ENCODE assay signal across 10 mouse cellular contexts in genomic region chr3:88000816-88001595, GRCm38 (mm10). TPM values are rescaled to one million over a fixed set of nuclear protein-coding genes. Genes with fewer than 3 reads are reported as not detected.
DNase-seq lines count a peak whose midpoint lies in the region; ATAC-seq and TF ChIP-seq lines count a peak whose summit lies in the region.
"Had no signal": no experiment of that assay in that cellular context is flagged by ENCODE, and none has a peak within 500 bp of the region (broad histone marks: within the 10 kb centered on the region; RNA-seq: fewer than 3 reads in every experiment).

No protein-coding gene starts in this region.

- peak overlapping the region; percentile 38 for H3K4me3 ChIP-seq in heart, embryonic 11.5 days (ENCODE audit: low read depth, low read length)
- peak overlapping the region; percentile 83 for H3K4me3 ChIP-seq in E14TG2a.4 (replicated peaks; ENCODE audit: low read length)
- peak overlapping the region; percentile 48; the same call in 1 of the 2 replicates for H3K4me3 ChIP-seq in forebrain, embryonic 12.5 days (replicated peaks)
- H3K4me3 ChIP-seq in midbrain, embryonic 10.5 days: peak overlapping the region; percentile 56

- TF ChIP-seq CTCF in E14TG2a.4 (conservative IDR thresholded peaks at IDR 0.05; ENCODE audit: low read length): no peak

- no peak overlapping the region for H3K27ac ChIP-seq in heart, embryonic 11.5 days (ENCODE audit: low read depth, low read length)
- H3K27ac ChIP-seq in forebrain, embryonic 12.5 days: no peak overlapping the region
- no peak overlapping the region for H3K27ac ChIP-seq in midbrain, embryonic 10.5 days (replicated peaks)

- intact Hi-C loops in heart, postnatal 10 days (cut with DNase I): loop anchor here (2.0 kb wide), 1 partner anchor 58 kb away; no protein-coding TSS in a partner anchor

- peaks cover 88% of the 10 kb centered on the region for H3K27me3 ChIP-seq in heart, embryonic 11.5 days (ENCODE audit: control insufficient read depth, insufficient read depth, low read length)
- peaks cover 92% of the 10 kb centered on the region for H3K27me3 ChIP-seq in E14TG2a.4 (ENCODE audit: insufficient read depth, low read length)
- H3K27me3 ChIP-seq in forebrain, embryonic 12.5 days: peaks cover 91% of the 10 kb centered on the region
- H3K27me3 ChIP-seq in midbrain, embryonic 10.5 days (ENCODE audit: low read depth, poor library complexity, severe bottlenecking): peaks cover 90% of the 10 kb centered on the region

- peaks cover 4% of the 10 kb centered on the region; the same call in 1 of the 2 replicates for H3K9me3 ChIP-seq in heart, embryonic 11.5 days (replicated peaks; ENCODE audit: control insufficient read depth, low read length)
- peaks cover 7% of the 10 kb centered on the region; the same call in 1 of the 2 replicates for H3K9me3 ChIP-seq in E14TG2a.4 (ENCODE audit: low read length)
- peaks cover 3% of the 10 kb centered on the region; the same call in 1 of the 2 replicates for H3K9me3 ChIP-seq in forebrain, embryonic 12.5 days
- H3K9me3 ChIP-seq in midbrain, embryonic 10.5 days (replicated peaks): peaks cover 2% of the 10 kb centered on the region; the same call in 1 of the 2 replicates

- no peak for ATAC-seq in heart, embryonic 11.5 days (replicated peaks; ENCODE audit: insufficient number of reproducible peaks, low FRiP score, low TSS enrichment)
- ATAC-seq in forebrain, embryonic 12.5 days (ENCODE audit: low FRiP score): no peak
- ATAC-seq in cerebellum, adult (ENCODE audit: insufficient number of reproducible peaks, low FRiP score, low TSS enrichment): no peak; the same call in 1 of the 2 replicates

- H3K9ac ChIP-seq in heart, embryonic 11.5 days (ENCODE audit: low read depth, low read length): no peak overlapping the region
- no peak overlapping the region for H3K9ac ChIP-seq in forebrain, embryonic 12.5 days

- no peaks in the 10 kb centered on the region for H3K36me3 ChIP-seq in heart, embryonic 11.5 days (ENCODE audit: control insufficient read depth, insufficient read depth, low read length)
- no peaks in the 10 kb centered on the region for H3K36me3 ChIP-seq in E14TG2a.4 (ENCODE audit: insufficient read depth, low read length)
- H3K36me3 ChIP-seq in forebrain, embryonic 12.5 days (replicated peaks): no peaks in the 10 kb centered on the region
- no peaks in the 10 kb centered on the region for H3K36me3 ChIP-seq in midbrain, embryonic 10.5 days

- no peak for DNase-seq in heart, postnatal 10 days
- no peak for DNase-seq in midbrain, embryonic 10.5 days (ENCODE audit: low spot score)
- no peak for DNase-seq in urinary bladder, adult 18-20 months (ENCODE audit: low spot score in 2 of 2)
- no peak for DNase-seq in embryo, embryonic 10 days (ENCODE audit: low spot score)
- DNase-seq: gastrocnemius, postnatal 25 days had no signal

- WGBS in heart, embryonic 11.5 days (ENCODE audit: insufficient replicate concordance): 12% methylated on average over 11 of the region's 11 CpGs
- 14% methylated on average over 11 of the region's 11 CpGs for WGBS in forebrain, embryonic 12.5 days
- 10% methylated on average over 11 of the region's 11 CpGs for WGBS in midbrain, embryonic 10.5 days

- H3K4me2 ChIP-seq in heart, embryonic 11.5 days: no peak overlapping the region
- H3K4me2 ChIP-seq in forebrain, embryonic 12.5 days: peak overlapping the region; percentile 84

- H3K4me1 ChIP-seq in heart, embryonic 11.5 days (ENCODE audit: control insufficient read depth, insufficient read depth, low read length): peaks cover 9% of the 10 kb centered on the region; the same call in 1 of the 2 replicates
- H3K4me1 ChIP-seq in E14TG2a.4 (replicated peaks; ENCODE audit: low read depth, low read length): peaks cover 50% of the 10 kb centered on the region
- H3K4me1 ChIP-seq in forebrain, embryonic 12.5 days: peaks cover 44% of the 10 kb centered on the region
- peaks cover 54% of the 10 kb centered on the region for H3K4me1 ChIP-seq in midbrain, embryonic 10.5 days

RNA-seq across cellular contexts. Expression of gene Bcan, which starts 1.0 kb away (rescaled TPM):
- not detected in 2 replicates for polyA plus RNA-seq in heart, embryonic 11.5 days (2014; fragmentation: Nextera tagmentation; extraction: Ambion mirVana)
- total RNA-seq in heart, postnatal 10 days (2021): under 1 TPM in 1 of 2 experiments, not detected in 1; 0.17 TPM
- polyA plus RNA-seq in forebrain, embryonic 12.5 days (2016; fragmentation: Nextera tagmentation; extraction: Ambion mirVana): 1.7 and 3.6 TPM in 2 replicates
- polyA plus RNA-seq in midbrain, embryonic 10.5 days (2016; fragmentation: Nextera tagmentation; extraction: Ambion mirVana): 0.41 and 0.86 TPM in 2 replicates
- total RNA-seq: gastrocnemius, postnatal 25 days had no signal

RNA-seq across cellular contexts. Expression of gene Hapln2, which starts 26.4 kb away (rescaled TPM):
- not detected in 2 replicates for polyA plus RNA-seq in heart, embryonic 11.5 days (2014; fragmentation: Nextera tagmentation; extraction: Ambion mirVana)
- not detected for total RNA-seq in heart, postnatal 10 days (2021)
- polyA plus RNA-seq in forebrain, embryonic 12.5 days (2016; fragmentation: Nextera tagmentation; extraction: Ambion mirVana): not detected in 2 replicates
- polyA plus RNA-seq in midbrain, embryonic 10.5 days (2016; fragmentation: Nextera tagmentation; extraction: Ambion mirVana): 0.10 TPM in 1 of 2 replicates, not detected in the other
- total RNA-seq: gastrocnemius, postnatal 25 days had no signal
- polyA plus RNA-seq: C2C12 had no signal

RNA-seq across cellular contexts. Expression of gene Nes, which starts 30.1 kb away (rescaled TPM):
- 11.1 and 15.1 TPM in 2 replicates for polyA plus RNA-seq in heart, embryonic 11.5 days (2014; fragmentation: Nextera tagmentation; extraction: Ambion mirVana)
- 10 to 100 TPM; 56.4 to 62.4 TPM for total RNA-seq in heart, postnatal 10 days (2021)
- 148 and 162 TPM in 2 replicates for polyA plus RNA-seq in forebrain, embryonic 12.5 days (2016; fragmentation: Nextera tagmentation; extraction: Ambion mirVana)
- polyA plus RNA-seq in midbrain, embryonic 10.5 days (2016; fragmentation: Nextera tagmentation; extraction: Ambion mirVana): 125 and 158 TPM in 2 replicates

RNA-seq across cellular contexts. Expression of gene Gpatch4, which starts 41.9 kb away (rescaled TPM):
- 22.1 and 23.9 TPM in 2 replicates for polyA plus RNA-seq in heart, embryonic 11.5 days (2014; fragmentation: Nextera tagmentation; extraction: Ambion mirVana)
- total RNA-seq in heart, postnatal 10 days (2021): 1 to 10 TPM; 7.2 to 8.4 TPM
- polyA plus RNA-seq in forebrain, embryonic 12.5 days (2016; fragmentation: Nextera tagmentation; extraction: Ambion mirVana): 31.4 and 32.0 TPM in 2 replicates
- polyA plus RNA-seq in midbrain, embryonic 10.5 days (2016; fragmentation: Nextera tagmentation; extraction: Ambion mirVana): 41.7 and 47.0 TPM in 2 replicates

RNA-seq across cellular contexts. Expression of gene Crabp2, which starts 52.5 kb away (rescaled TPM):
- 24.1 and 25.1 TPM in 2 replicates for polyA plus RNA-seq in heart, embryonic 11.5 days (2014; fragmentation: Nextera tagmentation; extraction: Ambion mirVana)
- total RNA-seq in heart, postnatal 10 days (2021): under 1 TPM; 0.57 to 0.81 TPM
- 246 TPM in 2 replicates for polyA plus RNA-seq in forebrain, embryonic 12.5 days (2016; fragmentation: Nextera tagmentation; extraction: Ambion mirVana)
- polyA plus RNA-seq in midbrain, embryonic 10.5 days (2016; fragmentation: Nextera tagmentation; extraction: Ambion mirVana): 562 and 684 TPM in 2 replicates
